Mouse (Mus musculus) frontal cortex, adult 2 months (tissue): ENCODE data around the gene Usp32. TPM values are rescaled to one million over a fixed set of nuclear protein-coding genes. Genes with fewer than 3 reads are reported as not detected.

Source experiments
- DNase-seq, 2 experiments: peaks; one replicate each; pipeline ENCODE4 v3.0.0; 2022; ENCODE audit warnings: low spot score in 1 of 2; ENCODE audit errors: extremely low spot score in 1 of 2
- polyA plus RNA-seq: library from polyadenylated mRNA; depleted of rRNA; stranded (reverse); fragments of >200 nt; gene quantifications from 2 replicates; pipeline ENCODE4 v1.2.3, GENCODE M21; 2012; rRNA removed

The Usp32 gene
- polyA plus RNA-seq, 1 experiment: 45.9 TPM

DNA sequence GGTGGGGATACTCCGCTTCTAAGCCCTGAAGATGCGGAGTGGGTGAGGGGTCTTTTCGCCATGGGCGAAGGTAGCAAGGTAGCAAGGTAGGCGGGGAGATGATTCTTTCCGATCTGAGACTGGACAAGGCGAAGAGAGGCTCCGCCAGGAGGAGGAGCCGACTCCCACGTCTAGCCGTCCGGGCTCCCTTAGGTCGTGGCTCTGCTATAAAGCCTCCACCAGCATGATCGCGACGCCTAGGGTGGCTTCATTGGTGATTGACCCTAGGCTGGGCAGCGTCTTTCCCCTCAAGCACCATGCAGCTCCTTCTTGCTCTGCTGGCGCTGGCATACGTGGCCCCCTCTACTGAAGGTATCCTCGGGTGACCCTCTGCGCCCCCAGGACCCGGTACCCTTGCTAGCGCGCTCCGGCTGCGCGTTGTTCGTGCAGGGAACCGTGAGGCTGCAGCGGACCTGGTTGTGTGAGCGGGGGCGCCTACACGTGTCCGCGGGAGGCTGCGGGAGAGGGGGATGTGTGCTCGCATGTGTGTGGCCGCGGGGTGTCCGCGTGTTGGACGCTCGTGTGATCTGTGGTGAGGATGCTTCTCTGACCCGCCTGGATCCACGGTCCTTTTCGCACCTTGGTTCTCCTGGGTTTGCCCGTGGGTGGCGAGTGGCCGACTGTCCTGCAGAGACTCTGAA lies 182.2 kb downstream of the Usp32 start, which contains the start of gene Car4:
TSS of gene Car4 (plus strand) at position 196 of the 680 bp plus-strand sequence.
- no peak for DNase-seq

DNA sequence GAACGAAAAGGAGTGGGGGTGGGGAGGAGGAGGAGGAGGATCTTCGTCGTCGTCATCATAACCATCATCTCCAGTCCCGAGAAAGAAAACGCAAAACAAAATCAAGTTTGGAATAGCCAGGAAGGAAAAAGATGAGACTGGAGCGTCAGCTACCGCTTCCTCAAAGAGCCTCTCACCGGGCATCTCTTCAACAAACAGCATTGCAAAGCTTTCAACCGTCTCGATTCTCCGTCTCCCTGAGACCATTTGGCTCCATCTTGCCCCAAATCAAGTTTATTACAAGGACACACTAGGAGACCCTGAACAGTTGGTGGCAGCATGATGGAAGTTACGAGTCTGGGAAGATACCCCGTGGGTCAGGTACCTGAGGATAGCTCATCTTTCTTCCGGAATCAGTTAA lies 182.8 kb downstream of the Usp32 start:
- DNase-seq: no peak

GRCm38 (mm10) chr11:84956400-84956799 lies 183.6 kb downstream of the Usp32 start:
- DNase-seq: no peak

- no peak for DNase-seq
These were observed 187.3 kb downstream of the Usp32 start for GRCm38 (mm10) chr11:84952611-84953010.

GRCm38 (mm10) chr11:84948526-84948925 lies 191.4 kb downstream of the Usp32 start:
- no peak for DNase-seq

GRCm38 (mm10) chr11:84948114-84948513 lies 191.8 kb downstream of the Usp32 start:
- no peak for DNase-seq

GRCm38 (mm10) chr11:84947206-84947605 lies 192.8 kb downstream of the Usp32 start:
- no peak for DNase-seq

DNA sequence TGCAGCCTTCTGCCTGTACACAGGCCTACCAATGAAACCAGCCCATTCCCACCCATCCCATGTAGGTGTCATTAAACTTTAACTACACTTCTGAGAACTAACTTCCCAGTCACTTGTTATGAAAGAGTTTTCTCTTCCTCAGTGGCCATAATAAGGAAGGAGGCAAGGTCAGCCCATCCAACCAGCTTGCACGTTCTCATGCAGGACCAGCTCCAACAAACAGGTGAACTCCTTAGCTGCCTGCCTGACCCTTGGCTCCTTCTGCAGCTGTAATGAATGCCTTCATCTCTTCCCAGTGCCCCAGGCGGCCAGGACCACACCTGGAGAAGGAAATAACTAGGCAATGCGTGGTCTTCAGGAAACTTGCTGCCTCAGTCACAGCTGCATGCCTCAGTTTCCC lies 194.1 kb downstream of the Usp32 start:
- no peak for DNase-seq

DNA sequence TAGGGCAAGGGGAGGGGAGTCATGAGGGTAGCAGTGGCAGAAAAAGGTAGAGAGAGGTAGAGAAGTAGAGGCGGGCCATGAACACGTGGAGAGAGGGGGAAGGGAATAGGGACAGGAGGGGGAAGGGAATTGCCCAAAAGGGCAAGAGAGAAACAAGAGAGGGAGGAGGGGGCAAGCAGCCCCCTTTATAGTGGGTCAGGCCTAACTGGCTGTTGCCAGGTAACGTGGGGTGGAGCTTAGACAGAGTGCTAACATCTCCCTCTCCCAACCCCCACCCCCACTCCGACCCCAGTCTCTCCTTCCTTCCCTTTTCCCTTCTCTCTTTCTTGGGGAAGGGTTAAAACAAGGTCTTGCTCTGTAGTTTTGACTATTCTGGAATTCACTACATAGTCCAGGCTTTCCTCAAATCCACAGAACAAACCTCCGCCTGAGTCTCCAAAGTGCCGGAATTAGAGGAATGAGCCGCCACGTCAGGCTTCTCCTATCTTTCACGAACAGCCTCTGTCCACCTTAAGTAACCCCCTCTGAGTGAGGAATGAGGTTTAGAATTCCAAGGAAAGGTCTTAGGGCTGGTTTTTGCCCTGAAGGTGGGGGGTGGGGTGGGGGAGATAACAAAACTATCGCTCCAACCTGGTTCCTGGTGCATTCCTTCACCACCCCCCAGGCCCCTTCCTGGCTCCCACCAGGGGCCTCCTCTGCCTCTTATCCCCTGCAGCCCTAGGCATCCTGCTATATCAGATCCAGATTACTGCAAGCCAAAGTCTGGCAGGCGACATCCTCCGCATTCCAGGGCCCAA lies 195.1 kb downstream of the Usp32 start:
- no peak for DNase-seq

DNA sequence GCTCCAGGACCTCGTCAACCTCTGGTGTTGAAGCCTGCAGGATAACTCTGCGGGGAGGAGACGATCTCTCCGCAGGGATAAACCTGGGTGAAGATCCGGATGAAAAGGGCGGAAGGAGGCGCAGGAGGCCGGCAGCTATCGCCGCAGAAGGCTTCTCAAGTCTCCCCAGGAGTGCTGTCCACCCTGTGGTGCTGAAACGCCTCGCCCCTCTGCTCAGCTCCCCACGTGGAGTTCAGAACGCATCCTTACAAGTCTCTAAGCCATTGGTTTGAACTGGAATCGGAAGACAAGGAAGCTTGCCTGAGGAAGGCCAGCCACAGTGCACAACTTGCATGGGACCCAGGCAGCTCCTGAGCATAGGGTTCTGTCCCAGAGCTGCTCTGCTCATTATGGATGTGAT lies 196.0 kb downstream of the Usp32 start:
- no peak for DNase-seq

GRCm38 (mm10) chr11:84940140-84940539 lies 199.8 kb downstream of the Usp32 start:
- DNase-seq: no peak

DNA sequence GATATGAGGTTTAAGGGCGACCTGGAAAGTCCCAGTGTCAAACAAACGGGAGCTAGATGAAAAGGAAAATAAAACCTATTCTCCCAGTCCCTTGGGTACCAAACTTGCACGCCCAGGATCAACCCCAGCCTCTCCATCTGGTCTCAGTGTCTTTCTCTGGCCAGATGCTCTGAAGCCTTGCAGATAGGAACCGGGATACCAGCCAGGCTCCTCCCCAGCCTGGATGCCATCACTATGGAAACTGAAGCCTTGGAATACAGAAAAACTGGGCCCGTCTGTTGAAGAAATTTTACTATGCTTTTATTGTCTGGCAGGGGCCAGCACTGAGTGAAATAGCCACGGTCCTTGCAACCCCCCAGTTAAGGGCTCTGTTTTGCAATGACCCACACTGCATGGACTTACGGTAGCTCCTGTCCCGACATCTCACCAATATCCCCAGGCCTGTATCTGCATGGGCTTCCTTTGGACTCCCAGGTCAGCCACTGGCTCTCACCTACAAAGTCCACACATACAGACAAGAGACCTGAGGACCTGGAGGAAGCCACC lies 200.4 kb downstream of the Usp32 start:
- peak; percentile 53 to 75 for DNase-seq

Other genes with a start within 250 kb of the Usp32 start
- gene Znhit3, start 223.8 kb downstream of the Usp32 start, polyA plus RNA-seq: 37.8 and 47.5 TPM in 2 replicates
- gene Car4, start 182.4 kb downstream of the Usp32 start, polyA plus RNA-seq: 63.0 and 71.7 TPM in 2 replicates
- not detected in 2 replicates for gene 1700125H20Rik, start 30.2 kb upstream of the Usp32 start, polyA plus RNA-seq
- gene Appbp2, start 95.0 kb upstream of the Usp32 start, polyA plus RNA-seq: 34.8 and 36.4 TPM in 2 replicates
- 12.9 and 13.3 TPM in 2 replicates for gene Ppm1d, start 171.1 kb upstream of the Usp32 start, polyA plus RNA-seq
- gene Bcas3, start 213.0 kb upstream of the Usp32 start, polyA plus RNA-seq: 47.9 and 56.4 TPM in 2 replicates